Mouse (Mus musculus) liver, embryonic 14.5 days (tissue): ENCODE measurements around the gene Chuk. TPM values are rescaled to one million over a fixed set of nuclear protein-coding genes. Genes with fewer than 3 reads are reported as not detected.

Source experiments
- ATAC-seq: fragments of 200-750 bp; cut with Nextera tagmentation; 2 replicates; pipeline ENCODE4 v1.8.0; 2017; ENCODE audit warnings: moderate number of reproducible peaks, mild to moderate bottlenecking, moderate library complexity; ENCODE audit not compliant: insufficient read depth
- DNase-seq, 3 experiments: peaks; one replicate each; pipeline ENCODE4 v3.0.0-alpha.2; 2012 to 2013; ENCODE audit warnings: low read depth in 3 of 3, low spot score in 3 of 3
- H3K27ac ChIP-seq: fragments of 300-500 bp; sonication (generic); 2 replicates; pipeline ENCODE4 v1.5.1; 2014; ENCODE audit warnings: moderate library complexity, mild to moderate bottlenecking, control low read depth, inconsistent platforms
- H3K27me3 ChIP-seq: fragments of 300-500 bp; sonication (generic); 2 replicates; pipeline ENCODE4 v1.6.1; 2014; ENCODE audit warnings: mild to moderate bottlenecking, low read length, moderate library complexity; ENCODE audit not compliant: control insufficient read depth, insufficient read depth
- H3K36me3 ChIP-seq: fragments of 300-500 bp; sonication (generic); replicated peaks from 2 replicates; pipeline ENCODE4 v1.6.1; 2014; ENCODE audit warnings: low read depth; ENCODE audit not compliant: control insufficient read depth, insufficient read depth
- H3K4me1 ChIP-seq, 2 experiments: fragments of 200-500 bp in 1 of 2; fragments of 300-500 bp in 1 of 2; sonication (generic) in 1 of 2; replicated peaks; 2 replicates each; pipeline ENCODE4 v1.6.1; 2012 to 2014; ENCODE audit warnings: antibody characterized with exemption in 1 of 2, inconsistent platforms in 1 of 2, low read length in 1 of 2; ENCODE audit not compliant: control insufficient read depth in 2 of 2, insufficient read depth in 2 of 2
- H3K4me2 ChIP-seq: fragments of 300-500 bp; sonication (generic); 2 replicates; pipeline ENCODE4 v1.6.1; 2014; ENCODE audit warnings: low read depth, mild to moderate bottlenecking, control low read depth, moderate library complexity
- H3K4me3 ChIP-seq, 2 experiments: fragments of 200-500 bp in 1 of 2; fragments of 300-500 bp in 1 of 2; sonication (generic) in 1 of 2; 2 replicates each; pipeline ENCODE4 v1.5.1; 2012 to 2014; ENCODE audit warnings: low read depth in 2 of 2, low read length in 2 of 2, mild to moderate bottlenecking in 2 of 2, control low read depth in 1 of 2, inconsistent platforms in 1 of 2, moderate library complexity in 1 of 2; ENCODE audit not compliant: insufficient read depth in 1 of 2
- H3K9ac ChIP-seq: fragments of 300-500 bp; sonication (generic); replicated peaks from 2 replicates; pipeline ENCODE4 v1.6.1; 2014; ENCODE audit warnings: mild to moderate bottlenecking, control low read depth, moderate library complexity
- H3K9me3 ChIP-seq: fragments of 300-500 bp; sonication (generic); 2 replicates; pipeline ENCODE4 v1.6.1; 2016; ENCODE audit warnings: low read length, mixed read lengths; ENCODE audit not compliant: control insufficient read depth
- CTCF ChIP-seq: IDR thresholded peaks from 2 replicates; pipeline ENCODE4 v1.5.1; 2016; ENCODE audit warnings: antibody characterized with exemption, low read depth, control low read depth
- EP300 ChIP-seq: IDR thresholded peaks from 2 replicates; pipeline ENCODE4 v1.6.1; 2016; ENCODE audit warnings: antibody characterized with exemption, low read depth
- WGBS: fragments of 180-500 bp; shearing (Covaris S2); extraction: QIAGEN DNeasy Blood & Tissue Kit; methylation state at CpG from one replicate; pipeline ENCODE4 v1.1.7; 2014; ENCODE audit not compliant: insufficient replicate concordance; 5-methylcytosine and 5-hydroxymethylcytosine counted together
- polyA plus RNA-seq, 2 experiments: library from polyadenylated mRNA; depleted of rRNA in 1 of 2; stranded (reverse) in 1 of 2; unstranded in 1 of 2; fragments of >200 nt; fragmentation: Nextera tagmentation in 1 of 2; extraction: Ambion mirVana in 1 of 2; gene quantifications; 2 replicates each; pipeline versions ENCODE4 v1.2.1 to v1.2.3; 2012 to 2014

The Chuk gene
- polyA plus RNA-seq, 2 experiments: 20.7 to 21.0 TPM

DNA sequence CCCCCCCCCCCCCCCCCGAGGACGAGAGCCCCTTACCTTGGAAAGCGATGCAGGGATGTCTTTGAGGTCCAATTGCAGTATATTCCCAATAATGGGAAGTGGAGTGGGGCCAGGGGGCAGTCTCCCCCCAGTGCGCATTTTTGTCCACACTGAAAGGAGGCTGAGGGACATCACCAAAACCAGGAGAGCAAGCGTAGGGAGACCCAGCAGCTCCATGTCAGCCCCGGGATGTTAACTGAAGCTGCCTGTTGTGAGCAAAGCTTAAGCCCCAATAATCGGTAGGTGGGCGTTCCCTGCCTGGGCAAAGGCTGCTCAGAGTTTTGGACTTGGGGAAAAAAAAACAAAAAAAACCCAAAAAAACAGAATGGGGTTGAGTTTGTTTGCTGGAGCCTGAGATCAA is 78.3 kb downstream of the Chuk start, which contains the start of gene Cyp2c23:
TSS of gene Cyp2c23 (minus strand) at position 237 of the 400 bp plus-strand sequence.
- H3K4me1 ChIP-seq: peaks cover 0 to 10% of the 10 kb centered on the region in 2 experiments; a peak in 2 of 4 replicates
- H3K9me3 ChIP-seq: no peaks in the 10 kb centered on the region
- H3K4me2 ChIP-seq: 0 out of 2 replicates have a peak within 1 kb of the TSS, but pooled peaks have one; percentile 11
- no peaks in the 10 kb centered on the region for H3K27me3 ChIP-seq
- no peaks in the 10 kb centered on the region for H3K36me3 ChIP-seq
- no peak for TF ChIP-seq CTCF
- TF ChIP-seq EP300: no peak
- no peak within 1 kb of the TSS for H3K9ac ChIP-seq
- 57% methylated on average over 8 of the region's 8 CpGs for WGBS
- no peak within 1 kb of the TSS for H3K27ac ChIP-seq
- DNase-seq (no peak), ATAC-seq (no peak)
- H3K4me3 ChIP-seq: no peak within 1 kb of the TSS

DNA sequence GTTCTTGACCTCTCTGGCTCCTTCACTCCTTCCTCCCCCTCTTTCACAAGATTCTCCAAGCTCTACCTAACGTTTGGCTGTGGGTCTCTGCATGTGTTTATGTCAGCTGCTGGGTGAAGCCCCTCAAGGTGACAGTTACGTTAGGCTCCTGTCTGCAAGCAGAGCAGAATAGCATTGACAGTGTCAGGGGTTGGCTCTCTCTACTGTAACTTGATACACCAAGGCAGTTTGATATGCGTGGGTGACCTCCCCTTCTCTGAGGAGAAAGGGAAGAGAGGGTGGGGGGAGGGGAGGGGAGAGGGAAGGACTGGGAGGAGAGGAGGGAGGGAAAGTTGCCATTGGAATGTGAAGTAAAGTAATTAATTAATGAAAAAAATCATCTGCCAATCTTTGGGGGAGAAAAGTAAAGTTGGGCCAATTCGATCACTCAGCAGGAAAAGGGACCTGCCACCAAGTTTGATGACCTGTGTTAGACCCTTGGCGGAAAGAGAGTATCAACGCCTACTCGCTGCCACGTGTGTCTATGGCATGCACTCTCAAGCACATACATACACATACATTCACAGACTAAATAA is 80.2 kb downstream of the Chuk start:
- Histone ChIP-seq H3K9me3 (no peaks in the 10 kb centered on the region), H3K27me3 (no peaks in the 10 kb centered on the region), H3K36me3 (no peaks in the 10 kb centered on the region), H3K9ac (no peak overlapping the region), H3K4me2 (no peak overlapping the region), H3K4me1 (peaks cover 0 to 8% of the 10 kb centered on the region in 2 experiments; a peak in 3 of 4 replicates), H3K27ac (no peak overlapping the region), H3K4me3 (no peak overlapping the region)
- no peak for ATAC-seq
- 67% methylated on average over 8 of the region's 8 CpGs for WGBS
- TF ChIP-seq CTCF (no peak), EP300 (no peak)
- DNase-seq: no peak

DNA sequence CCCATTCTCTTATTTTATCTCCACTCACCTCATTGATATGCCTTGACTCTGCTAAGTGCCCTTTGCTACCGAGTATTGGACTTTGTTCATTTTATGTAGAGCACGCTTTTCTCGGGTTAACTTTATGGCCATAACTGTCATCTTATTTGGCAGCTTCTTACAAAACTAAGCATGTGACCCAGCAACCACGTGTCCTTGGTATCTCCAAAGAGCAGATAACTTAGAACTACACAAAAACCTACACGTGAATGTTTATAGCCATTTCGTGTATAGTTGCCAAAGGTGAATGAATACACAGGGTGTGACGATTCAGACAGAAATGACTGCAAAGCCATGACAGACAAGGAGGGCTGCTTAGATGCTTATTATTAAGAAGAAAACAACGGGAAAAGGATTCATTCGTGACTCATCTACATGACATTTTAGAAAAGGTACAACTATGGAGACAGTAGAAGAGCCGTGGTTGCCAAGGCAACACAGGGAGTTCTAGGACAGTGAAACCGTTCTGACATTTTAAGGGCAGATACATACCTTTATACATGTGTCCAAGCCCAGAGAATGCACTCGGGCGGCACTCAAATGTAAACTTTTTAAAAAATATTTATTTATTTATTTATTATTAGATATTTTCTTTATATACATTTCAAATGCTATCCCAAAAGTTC is 82.2 kb downstream of the Chuk start:
- no peak for DNase-seq
- Histone ChIP-seq H3K36me3 (no peaks in the 10 kb centered on the region), H3K4me1 (peaks cover 0 to 8% of the 10 kb centered on the region in 2 experiments; a peak in 3 of 4 replicates), H3K9me3 (no peaks in the 10 kb centered on the region), H3K27me3 (no peaks in the 10 kb centered on the region), H3K4me3 (no peak overlapping the region), H3K27ac (no peak overlapping the region), H3K4me2 (no peak overlapping the region), H3K9ac (no peak overlapping the region)
- WGBS: 64% methylated on average over 13 of the region's 13 CpGs
- no peak for TF ChIP-seq EP300
- TF ChIP-seq CTCF: no peak
- no peak for ATAC-seq

Other genes starting within 250 kb of the Chuk start
- 2.1 and 2.2 TPM in 2 replicates for gene Dnmbp, start 167.3 kb downstream of the Chuk start, polyA plus RNA-seq (2012; rRNA removed)
- gene Dnmbp, start 167.3 kb downstream of the Chuk start, polyA plus RNA-seq (2014; fragmentation: Nextera tagmentation; extraction: Ambion mirVana): 1.3 and 1.5 TPM in 2 replicates
- 49.5 and 50.9 TPM in 2 replicates for gene Cpn1, start 120.9 kb downstream of the Chuk start, polyA plus RNA-seq (2012; rRNA removed)
- 43.9 and 50.1 TPM in 2 replicates for gene Cpn1, start 120.9 kb downstream of the Chuk start, polyA plus RNA-seq (2014; fragmentation: Nextera tagmentation; extraction: Ambion mirVana)
- 9.9 and 10.5 TPM in 2 replicates for gene Cyp2c23, start 78.3 kb downstream of the Chuk start, polyA plus RNA-seq (2012; rRNA removed)
- 20.7 and 23.4 TPM in 2 replicates for gene Cyp2c23, start 78.3 kb downstream of the Chuk start, polyA plus RNA-seq (2014; fragmentation: Nextera tagmentation; extraction: Ambion mirVana)
- 7.1 and 11.4 TPM in 2 replicates for gene Erlin1, start 37.7 kb downstream of the Chuk start, polyA plus RNA-seq (2012; rRNA removed)
- 13.0 and 13.4 TPM in 2 replicates for gene Erlin1, start 37.7 kb downstream of the Chuk start, polyA plus RNA-seq (2014; fragmentation: Nextera tagmentation; extraction: Ambion mirVana)
- gene Cwf19l1, start 28.4 kb upstream of the Chuk start, polyA plus RNA-seq (2012; rRNA removed): 4.6 and 8.8 TPM in 2 replicates
- gene Cwf19l1, start 28.4 kb upstream of the Chuk start, polyA plus RNA-seq (2014; fragmentation: Nextera tagmentation; extraction: Ambion mirVana): 12.9 and 18.0 TPM in 2 replicates
- 18.4 and 28.1 TPM in 2 replicates for gene Bloc1s2, start 39.0 kb upstream of the Chuk start, polyA plus RNA-seq (2012; rRNA removed)
- gene Bloc1s2, start 39.0 kb upstream of the Chuk start, polyA plus RNA-seq (2014; fragmentation: Nextera tagmentation; extraction: Ambion mirVana): 44.5 and 45.0 TPM in 2 replicates
- gene Pkd2l1, start 85.0 kb upstream of the Chuk start, polyA plus RNA-seq (2012; rRNA removed): not detected in 2 replicates
- not detected in 2 replicates for gene Pkd2l1, start 85.0 kb upstream of the Chuk start, polyA plus RNA-seq (2014; fragmentation: Nextera tagmentation; extraction: Ambion mirVana)
- not detected in 2 replicates for gene Scd3, start 95.8 kb upstream of the Chuk start, polyA plus RNA-seq (2012; rRNA removed)
- not detected in 2 replicates for gene Scd3, start 95.8 kb upstream of the Chuk start, polyA plus RNA-seq (2014; fragmentation: Nextera tagmentation; extraction: Ambion mirVana)
- 84.0 and 116 TPM in 2 replicates for gene Scd2, start 186.2 kb upstream of the Chuk start, polyA plus RNA-seq (2012; rRNA removed)
- 80.4 and 95.4 TPM in 2 replicates for gene Scd2, start 186.2 kb upstream of the Chuk start, polyA plus RNA-seq (2014; fragmentation: Nextera tagmentation; extraction: Ambion mirVana)
- gene Scd4, start 225.6 kb upstream of the Chuk start, polyA plus RNA-seq (2012; rRNA removed): 0.04 and 0.08 TPM in 2 replicates
- 0.09 TPM in 1 of 2 replicates, not detected in the other for gene Scd4, start 225.6 kb upstream of the Chuk start, polyA plus RNA-seq (2014; fragmentation: Nextera tagmentation; extraction: Ambion mirVana)